Mouse (Mus musculus) kidney, embryonic 16.5 days (tissue): ENCODE data around the gene Tnfrsf13b. TPM values are rescaled to one million over a fixed set of nuclear protein-coding genes. Genes with fewer than 3 reads are reported as not detected.
A peak's percentile ranks its signal among the peaks of the same experiment; 100 is the strongest.
"Not testable (repeated sequence)": the region's sequence is repeated elsewhere in the genome, so short reads cannot be mapped to it uniquely, and the experiment has no call there.

ENCODE experiments used
- ATAC-seq: fragments of 200-750 bp; cut with Nextera tagmentation; 2 replicates; pipeline ENCODE4 v1.8.0; 2017; ENCODE audit warnings: moderate TSS enrichment; ENCODE audit not compliant: low FRiP score, low TSS enrichment
- H3K27ac ChIP-seq: fragments of 300-500 bp; sonication (generic); 2 replicates; pipeline ENCODE4 v1.5.1; 2014; ENCODE audit warnings: low read length
- H3K27me3 ChIP-seq: fragments of 300-500 bp; sonication (generic); 2 replicates; pipeline ENCODE4 v1.6.1; 2014; ENCODE audit warnings: low read length, control low read depth, mixed read lengths; ENCODE audit not compliant: insufficient read depth
- H3K36me3 ChIP-seq: fragments of 300-500 bp; sonication (generic); 2 replicates; pipeline ENCODE4 v1.6.1; 2014; ENCODE audit warnings: low read length, control low read depth, mixed read lengths; ENCODE audit not compliant: insufficient read depth
- H3K4me1 ChIP-seq: fragments of 300-500 bp; sonication (generic); 2 replicates; pipeline ENCODE4 v1.6.1; 2014; ENCODE audit warnings: low read length, control low read depth, mixed read lengths; ENCODE audit not compliant: insufficient read depth
- H3K4me2 ChIP-seq: fragments of 300-500 bp; sonication (generic); replicated peaks from 2 replicates; pipeline ENCODE4 v1.6.1; 2014; ENCODE audit warnings: low read depth, low read length
- H3K4me3 ChIP-seq: fragments of 300-500 bp; sonication (generic); 2 replicates; pipeline ENCODE4 v1.5.1; 2014; ENCODE audit warnings: mild to moderate bottlenecking, low read length
- H3K9ac ChIP-seq: fragments of 300-500 bp; sonication (generic); replicated peaks from 2 replicates; pipeline ENCODE4 v1.6.1; 2014; ENCODE audit warnings: low read length
- H3K9me3 ChIP-seq: fragments of 300-500 bp; sonication (generic); 2 replicates; pipeline ENCODE4 v1.6.1; 2016; ENCODE audit warnings: low read length, control low read depth
- WGBS: fragments of 180-500 bp; shearing (Covaris S2); extraction: QIAGEN DNeasy Blood & Tissue Kit; methylation state at CpG from one replicate; pipeline ENCODE4 v1.1.7; 2014; 5-methylcytosine and 5-hydroxymethylcytosine counted together
- polyA plus RNA-seq: library from polyadenylated mRNA; unstranded; fragments of >200 nt; fragmentation: Nextera tagmentation; extraction: Ambion mirVana; gene quantifications from 2 replicates; pipeline ENCODE4 v1.2.1, GENCODE M21; 2015

The Tnfrsf13b gene
- polyA plus RNA-seq, 1 experiment from 2014 or later, result 1.8 TPM

GRCm38 (mm10) chr11:61181624-61182023 lies 55.1 kb downstream of the Tnfrsf13b start:
- ATAC-seq, result no peak
- no peaks in the 10 kb centered on the region for H3K36me3 ChIP-seq
- H3K9ac ChIP-seq, result no peak overlapping the region
- no peaks in the 10 kb centered on the region for H3K4me1 ChIP-seq
- no peak overlapping the region for H3K27ac ChIP-seq
- H3K9me3 ChIP-seq, result no peaks in the 10 kb centered on the region
- H3K27me3 ChIP-seq, result no peaks in the 10 kb centered on the region
- no peak overlapping the region for H3K4me2 ChIP-seq
- H3K4me3 ChIP-seq, result no peak overlapping the region

DNA sequence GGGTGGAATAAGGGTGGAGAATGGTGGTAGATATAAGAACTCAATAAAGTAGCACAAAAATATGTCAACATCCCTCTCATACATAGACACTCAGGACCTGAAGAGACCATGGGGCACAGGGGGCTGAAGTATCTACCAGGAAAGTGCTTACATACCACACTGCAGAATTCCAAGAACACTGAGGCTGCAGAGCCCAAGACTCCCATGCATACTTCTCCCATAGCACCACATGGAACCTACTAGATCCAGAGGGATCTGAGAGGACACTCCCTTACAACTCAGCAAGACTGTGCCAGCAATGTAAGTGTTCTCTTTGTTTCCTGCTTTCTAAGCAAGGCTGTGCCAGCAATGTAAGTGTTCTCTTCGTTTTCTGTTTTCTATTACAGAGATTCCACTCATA lies 57.3 kb downstream of the Tnfrsf13b start:
- no peaks in the 10 kb centered on the region for H3K36me3 ChIP-seq
- H3K27ac ChIP-seq, result no peak overlapping the region
- H3K9ac ChIP-seq, result no peak overlapping the region
- no peak for ATAC-seq
- no peaks in the 10 kb centered on the region for H3K4me1 ChIP-seq
- no peak overlapping the region for H3K4me3 ChIP-seq
- 82% methylated on average over 1 of the region's 1 CpGs for whole genome bisulfite sequencing
- no peaks in the 10 kb centered on the region for H3K27me3 ChIP-seq
- H3K4me2 ChIP-seq, result no peak overlapping the region
- H3K9me3 ChIP-seq, result no peaks in the 10 kb centered on the region

GRCm38 (mm10) chr11:61190776-61191175 lies 64.2 kb downstream of the Tnfrsf13b start:
- Histone ChIP-seq H3K4me1 (no peaks in the 10 kb centered on the region), H3K27me3 (no peaks in the 10 kb centered on the region), H3K4me2 (no peak overlapping the region), H3K9me3 (no peaks in the 10 kb centered on the region), H3K9ac (no peak overlapping the region), H3K27ac (no peak overlapping the region), H3K4me3 (no peak overlapping the region), H3K36me3 (no peaks in the 10 kb centered on the region)
- no peak for ATAC-seq
- WGBS, result 74% methylated on average over 2 of the region's 2 CpGs

DNA sequence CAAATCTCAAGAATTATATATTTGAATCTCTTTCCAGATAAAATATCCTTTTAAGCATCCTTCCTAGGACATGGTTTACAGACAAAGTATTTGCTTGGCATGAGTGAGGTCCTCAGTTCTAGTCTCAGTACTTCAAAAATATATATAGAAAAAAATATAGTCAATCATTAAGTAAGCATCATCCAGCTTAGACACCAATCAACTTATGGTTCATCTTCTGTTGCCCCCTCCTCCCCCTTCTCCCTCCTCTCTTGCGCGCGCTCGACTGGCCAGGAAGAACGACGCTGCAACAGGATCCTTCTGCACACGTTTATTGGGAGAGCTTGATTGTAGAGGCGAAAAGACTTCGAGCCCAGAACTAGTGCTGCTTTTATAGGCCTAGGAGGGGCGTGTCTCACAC lies 65.6 kb downstream of the Tnfrsf13b start:
- not testable (repeated sequence) for H3K27ac ChIP-seq, H3K27me3 ChIP-seq, H3K9ac ChIP-seq, H3K9me3 ChIP-seq, H3K36me3 ChIP-seq, H3K4me1 ChIP-seq, ATAC-seq, H3K4me3 ChIP-seq, H3K4me2 ChIP-seq
- WGBS, result 82% methylated on average over 6 of the region's 10 CpGs

DNA sequence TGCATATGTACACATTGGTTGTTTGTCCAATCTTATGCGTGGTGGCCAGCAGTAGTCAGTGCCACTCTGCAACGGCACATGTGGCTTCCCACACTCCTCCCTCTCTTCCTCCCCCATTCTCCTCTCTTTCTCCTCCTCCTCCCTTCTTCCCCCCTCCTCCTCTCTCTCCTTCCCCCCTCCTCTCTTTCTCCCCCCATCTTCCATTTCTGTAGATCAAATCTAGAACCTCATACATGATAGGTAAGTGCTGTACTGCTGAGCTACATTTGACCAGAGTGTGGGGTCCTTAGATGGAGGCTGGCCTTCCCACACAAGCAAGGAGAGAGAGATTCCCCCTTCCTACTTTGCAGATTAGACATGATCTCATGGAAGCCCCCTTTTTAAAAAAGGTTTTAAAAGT lies 66.2 kb downstream of the Tnfrsf13b start:
- Histone ChIP-seq H3K27ac (no peak overlapping the region), H3K27me3 (no peaks in the 10 kb centered on the region), H3K36me3 (no peaks in the 10 kb centered on the region), H3K4me2 (no peak overlapping the region), H3K4me1 (no peaks in the 10 kb centered on the region), H3K4me3 (no peak overlapping the region), H3K9me3 (no peaks in the 10 kb centered on the region), H3K9ac (no peak overlapping the region)
- ATAC-seq, result no peak
- 93% methylated on average over 2 of the region's 2 CpGs for WGBS

DNA sequence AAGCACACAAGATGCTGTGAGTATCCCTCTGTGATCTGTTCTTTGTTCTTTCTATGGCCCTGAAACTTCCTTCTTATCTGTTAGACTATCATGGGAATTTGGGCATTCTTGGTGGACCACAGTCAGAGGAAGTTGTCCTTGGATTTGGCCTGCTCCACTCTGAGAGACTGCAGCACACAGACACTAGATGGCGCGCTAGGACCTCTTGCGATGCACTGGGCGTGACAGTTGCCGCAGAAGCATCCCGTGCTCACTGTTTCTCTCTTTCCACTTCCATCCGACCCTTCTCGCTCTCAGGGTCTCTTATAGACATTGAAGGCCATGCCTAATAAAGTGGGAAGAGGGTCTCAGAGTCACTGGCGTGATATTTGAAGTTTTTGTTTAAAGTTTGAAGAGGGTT lies 66.8 kb downstream of the Tnfrsf13b start:
- no peaks in the 10 kb centered on the region for H3K9me3 ChIP-seq
- no peak overlapping the region for H3K9ac ChIP-seq
- H3K4me1 ChIP-seq, result no peaks in the 10 kb centered on the region
- H3K27ac ChIP-seq, result no peak overlapping the region
- H3K4me3 ChIP-seq, result no peak overlapping the region
- peak; percentile 77; the same call in 1 of the 2 replicates for ATAC-seq
- H3K36me3 ChIP-seq, result no peaks in the 10 kb centered on the region
- H3K4me2 ChIP-seq, result no peak overlapping the region
- 6% methylated on average over 9 of the region's 9 CpGs for WGBS
- H3K27me3 ChIP-seq, result no peaks in the 10 kb centered on the region

GRCm38 (mm10) chr11:61196616-61197353 lies 70.2 kb downstream of the Tnfrsf13b start:
- H3K4me2 ChIP-seq, result no peak overlapping the region
- 82% methylated on average over 14 of the region's 14 CpGs for WGBS
- no peaks in the 10 kb centered on the region for H3K4me1 ChIP-seq
- ATAC-seq, result no peak
- no peak overlapping the region for H3K27ac ChIP-seq
- no peaks in the 10 kb centered on the region for H3K9me3 ChIP-seq
- no peak overlapping the region for H3K4me3 ChIP-seq
- no peak overlapping the region for H3K9ac ChIP-seq
- H3K27me3 ChIP-seq, result no peaks in the 10 kb centered on the region
- no peaks in the 10 kb centered on the region for H3K36me3 ChIP-seq

GRCm38 (mm10) chr11:61197935-61198334 lies 71.4 kb downstream of the Tnfrsf13b start:
- ATAC-seq, result no peak
- Histone ChIP-seq H3K36me3 (no peaks in the 10 kb centered on the region), H3K4me1 (no peaks in the 10 kb centered on the region), H3K27ac (no peak overlapping the region), H3K4me3 (no peak overlapping the region), H3K4me2 (no peak overlapping the region), H3K9ac (no peak overlapping the region), H3K27me3 (no peaks in the 10 kb centered on the region), H3K9me3 (no peaks in the 10 kb centered on the region)

Other genes with a start within 250 kb of the Tnfrsf13b start
- gene Tmem11, start 247.5 kb upstream of the Tnfrsf13b start, polyA plus RNA-seq, result 72.0 and 79.6 TPM in 2 replicates
- gene Natd1, start 212.0 kb upstream of the Tnfrsf13b start, polyA plus RNA-seq, result 29.9 and 31.2 TPM in 2 replicates
- 138 and 142 TPM in 2 replicates for gene Map2k3, start 194.7 kb upstream of the Tnfrsf13b start, polyA plus RNA-seq
- 0.30 and 0.32 TPM in 2 replicates for gene Kcnj12, start 104.2 kb upstream of the Tnfrsf13b start, polyA plus RNA-seq
- 137 and 144 TPM in 2 replicates for gene Usp22, start 48.3 kb downstream of the Tnfrsf13b start, polyA plus RNA-seq
- not detected in 2 replicates for gene Aldh3a1, start 80.8 kb downstream of the Tnfrsf13b start, polyA plus RNA-seq
- 40.7 and 42.1 TPM in 2 replicates for gene Aldh3a2, start 140.7 kb downstream of the Tnfrsf13b start, polyA plus RNA-seq
- gene Slc47a2, start 216.1 kb downstream of the Tnfrsf13b start, polyA plus RNA-seq, result 0.10 TPM in 1 of 2 replicates, not detected in the other